Mouse (Mus musculus) limb, embryonic 11.5 days (tissue): ENCODE measurements around the gene Akap8. TPM values are rescaled to one million over a fixed set of nuclear protein-coding genes. Genes with fewer than 3 reads are reported as not detected.

Experiments used
- ATAC-seq: fragments of 200-750 bp; cut with Nextera tagmentation; 2 replicates; pipeline ENCODE4 v1.8.0; 2017; ENCODE audit warnings: low read depth; ENCODE audit not compliant: insufficient number of reproducible peaks, low FRiP score, low TSS enrichment
- DNase-seq: peaks from one replicate; pipeline ENCODE4 v3.0.0-alpha.2; 2015; ENCODE audit warnings: low spot score
- H3K27ac ChIP-seq: fragments of 300-500 bp; sonication (generic); replicated peaks from 2 replicates; pipeline ENCODE4 v1.5.1; 2014; ENCODE audit warnings: low read depth, mild to moderate bottlenecking, low read length
- H3K27me3 ChIP-seq: fragments of 300-500 bp; sonication (generic); 2 replicates; pipeline ENCODE4 v1.6.1; 2014; ENCODE audit warnings: mild to moderate bottlenecking, low read length, mixed read lengths; ENCODE audit not compliant: control insufficient read depth, insufficient read depth
- H3K36me3 ChIP-seq: fragments of 300-500 bp; sonication (generic); 2 replicates; pipeline ENCODE4 v1.6.1; 2014; ENCODE audit warnings: mild to moderate bottlenecking, low read length, moderate library complexity, mixed read lengths; ENCODE audit not compliant: control insufficient read depth, insufficient read depth
- H3K4me1 ChIP-seq: fragments of 300-500 bp; sonication (generic); 2 replicates; pipeline ENCODE4 v1.6.1; 2014; ENCODE audit warnings: low read length, mixed read lengths; ENCODE audit not compliant: control insufficient read depth, insufficient read depth
- H3K4me2 ChIP-seq: fragments of 300-500 bp; sonication (generic); 2 replicates; pipeline ENCODE4 v1.6.1; 2014; ENCODE audit warnings: low read depth, mild to moderate bottlenecking, moderate library complexity; ENCODE audit not compliant: severe bottlenecking
- H3K4me3 ChIP-seq: fragments of 300-500 bp; sonication (generic); 2 replicates; pipeline ENCODE4 v1.5.1; 2014; ENCODE audit warnings: low read depth, low read length
- H3K9ac ChIP-seq: fragments of 300-500 bp; sonication (generic); 2 replicates; pipeline ENCODE4 v1.6.1; 2014; ENCODE audit warnings: mild to moderate bottlenecking, low read length
- H3K9me3 ChIP-seq: fragments of 300-500 bp; sonication (generic); 2 replicates; pipeline ENCODE4 v1.6.1; 2016; ENCODE audit warnings: low read length; ENCODE audit not compliant: control insufficient read depth
- WGBS: fragments of 180-500 bp; shearing (Covaris S2); extraction: QIAGEN DNeasy Blood & Tissue Kit; methylation state at CpG from one replicate; pipeline ENCODE4 v1.1.7; 2014; 5-methylcytosine and 5-hydroxymethylcytosine counted together
- polyA plus RNA-seq: library from polyadenylated mRNA; unstranded; fragments of >200 nt; fragmentation: Nextera tagmentation; extraction: Ambion mirVana; gene quantifications from 2 replicates; pipeline ENCODE4 v1.2.1, GENCODE M21; 2014

The Akap8 gene
- polyA plus RNA-seq, 1 experiment from 2014 or later = 62.7 TPM

DNA sequence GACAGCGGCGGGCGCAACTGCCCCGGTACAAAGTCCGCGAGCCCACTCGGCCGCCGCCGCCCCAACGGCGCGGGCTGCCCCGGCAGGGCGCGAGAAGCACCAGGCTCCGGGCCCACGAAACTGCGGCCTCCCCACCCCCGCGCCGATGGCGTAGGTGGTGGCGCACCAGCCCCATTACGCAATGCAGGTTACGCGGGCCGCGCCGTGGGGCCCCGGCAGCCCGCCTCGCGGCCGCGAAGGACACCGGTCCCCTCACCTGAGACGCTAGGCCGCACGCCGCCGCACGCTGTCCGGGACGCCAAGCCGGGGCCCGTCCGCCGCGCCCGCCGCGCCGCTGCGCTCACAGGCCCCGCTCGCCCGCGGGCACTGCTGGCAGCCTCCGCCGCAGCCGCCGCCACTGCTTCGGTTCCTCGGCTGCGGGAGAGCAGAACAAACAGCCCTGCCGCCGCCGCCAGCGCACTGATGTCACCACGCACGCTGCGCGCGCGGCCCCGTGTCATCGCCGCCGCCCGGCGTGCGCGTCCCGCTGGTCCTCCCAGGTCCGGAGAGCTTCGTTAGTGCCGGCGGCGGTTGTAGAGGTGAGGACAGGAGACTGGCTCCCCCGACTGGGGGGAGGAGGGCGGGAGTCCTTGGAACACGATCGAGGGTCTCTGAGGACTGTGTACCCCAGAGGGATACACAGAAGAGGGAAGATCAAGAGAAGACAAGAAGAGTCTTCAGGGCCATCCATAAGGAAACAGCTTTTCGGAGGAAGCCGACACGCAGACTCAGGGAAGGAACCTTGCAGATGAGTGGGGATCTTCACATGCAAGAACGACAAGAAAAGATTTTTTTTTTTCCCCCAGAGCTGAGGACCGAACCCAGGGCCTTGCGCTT lies 36.5 kb downstream of the Akap8 start, which contains the start of gene Brd4:
TSS of gene Brd4 (minus strand) at position 461 of the 876 bp plus-strand sequence.
- Histone ChIP-seq H3K27me3 (no peaks in the 10 kb centered on the region), H3K9me3 (no peaks in the 10 kb centered on the region), H3K4me2 (peak within 1 kb of the TSS; percentile 67), H3K4me3 (peak within 1 kb of the TSS; percentile 86), H3K9ac (peak within 1 kb of the TSS; percentile 96), H3K27ac (peak within 1 kb of the TSS; percentile 97), H3K4me1 (no peaks in the 10 kb centered on the region), H3K36me3 (no peaks in the 10 kb centered on the region)
- WGBS = under 1% methylated on average over 88 of the region's 100 CpGs
- peak; percentile 96 for DNase-seq
- peak; percentile 83 for ATAC-seq

DNA sequence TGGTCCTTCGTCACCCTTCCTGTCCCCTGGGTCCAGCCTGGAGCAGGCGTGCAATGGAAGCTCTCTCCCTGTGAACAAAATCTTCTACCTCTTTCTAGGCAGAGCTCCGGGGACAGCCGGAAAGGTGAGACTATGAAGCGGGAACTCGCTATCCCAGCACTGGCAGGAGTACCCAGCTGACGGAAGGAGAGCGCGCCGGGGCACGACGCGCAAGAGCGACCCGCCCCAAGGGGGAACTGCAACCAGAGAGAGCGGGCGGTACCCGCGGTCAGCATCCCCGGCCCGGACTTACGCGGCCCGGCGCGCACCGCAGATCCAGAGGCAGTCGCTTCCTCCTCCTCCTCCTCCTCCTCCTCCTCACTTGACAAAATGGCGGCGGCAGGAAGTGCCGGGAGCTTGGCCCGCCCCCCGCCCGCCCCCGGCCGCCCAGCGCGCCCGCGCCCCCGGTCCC lies 37.2 kb downstream of the Akap8 start:
- ATAC-seq = peak; percentile 41
- Histone ChIP-seq H3K27ac (peak overlapping the region; percentile 97), H3K36me3 (no peaks in the 10 kb centered on the region), H3K4me2 (peak overlapping the region; percentile 67), H3K4me1 (no peaks in the 10 kb centered on the region), H3K4me3 (peak overlapping the region; percentile 86), H3K9me3 (no peaks in the 10 kb centered on the region), H3K9ac (peak overlapping the region; percentile 96), H3K27me3 (no peaks in the 10 kb centered on the region)
- peak; percentile 67 for DNase-seq
- WGBS = 0% methylated on average over 28 of the region's 41 CpGs

DNA sequence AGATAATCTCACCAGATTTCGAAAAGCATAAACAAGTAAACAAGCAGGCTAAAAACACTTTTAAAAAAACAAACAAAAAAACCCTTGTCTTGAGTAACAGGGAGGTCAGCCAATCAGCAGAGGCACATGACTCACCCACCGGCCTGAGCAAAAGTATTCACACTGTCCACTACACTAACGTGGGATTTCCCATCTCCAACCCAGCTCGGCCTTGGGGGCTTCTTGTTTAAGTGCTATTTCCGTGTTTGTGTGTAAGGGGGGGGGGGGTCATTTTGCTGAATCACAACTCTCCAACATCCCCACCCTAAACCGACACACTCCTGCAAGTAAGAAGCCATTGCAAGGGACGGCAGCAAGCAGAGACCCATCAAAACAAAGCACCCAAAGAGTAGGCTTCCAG lies 37.7 kb downstream of the Akap8 start:
- H3K36me3 ChIP-seq = no peaks in the 10 kb centered on the region
- no peak for ATAC-seq
- peak; percentile 32 for DNase-seq
- H3K4me1 ChIP-seq = no peaks in the 10 kb centered on the region
- H3K27ac ChIP-seq = peak overlapping the region; percentile 97; the same call in 1 of the 2 replicates
- peak overlapping the region; percentile 96 for H3K9ac ChIP-seq
- WGBS = 8% methylated on average over 7 of the region's 7 CpGs
- H3K27me3 ChIP-seq = no peaks in the 10 kb centered on the region
- H3K9me3 ChIP-seq = no peaks in the 10 kb centered on the region
- peak overlapping the region; percentile 86 for H3K4me3 ChIP-seq
- H3K4me2 ChIP-seq = peak overlapping the region; percentile 67

DNA sequence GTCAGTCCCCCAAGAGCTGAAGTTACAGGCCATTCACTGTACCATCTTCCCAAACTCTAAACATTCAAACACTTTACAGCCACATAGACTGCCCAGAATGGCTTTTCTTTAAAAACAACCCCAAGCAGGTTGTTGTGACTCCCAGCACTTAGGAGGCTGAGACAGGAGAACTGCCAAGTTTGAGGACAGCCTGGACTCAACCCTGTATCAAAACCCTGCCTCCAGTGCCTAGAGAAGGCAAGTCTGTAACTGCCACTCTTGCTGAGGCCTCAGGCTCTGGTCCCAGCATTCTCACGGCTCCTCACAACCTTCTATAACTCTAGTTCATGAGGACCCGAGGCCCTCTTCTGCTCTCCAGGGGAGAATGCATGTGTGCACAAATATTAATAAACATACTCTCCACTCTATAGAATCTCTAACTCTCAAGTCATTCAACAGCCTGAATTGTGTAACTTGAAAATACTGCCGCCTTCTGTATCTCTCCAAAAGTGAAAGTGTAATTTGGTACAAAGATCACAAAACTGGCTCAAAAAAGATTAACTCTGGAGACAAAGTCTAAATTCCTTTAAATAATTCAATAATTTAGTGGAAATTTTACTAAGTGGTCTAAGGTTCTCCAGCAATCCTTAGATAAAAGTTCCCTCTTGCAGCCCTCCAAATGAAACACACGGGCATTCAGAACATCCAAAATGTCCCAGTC lies 39.3 kb downstream of the Akap8 start:
- Histone ChIP-seq H3K36me3 (no peaks in the 10 kb centered on the region), H3K4me3 (no peak overlapping the region), H3K27me3 (no peaks in the 10 kb centered on the region), H3K4me2 (no peak overlapping the region), H3K9ac (no peak overlapping the region), H3K27ac (no peak overlapping the region), H3K4me1 (no peaks in the 10 kb centered on the region), H3K9me3 (no peaks in the 10 kb centered on the region)
- DNase-seq (no peak), ATAC-seq (no peak)
- 90% methylated on average over 4 of the region's 4 CpGs for WGBS

DNA sequence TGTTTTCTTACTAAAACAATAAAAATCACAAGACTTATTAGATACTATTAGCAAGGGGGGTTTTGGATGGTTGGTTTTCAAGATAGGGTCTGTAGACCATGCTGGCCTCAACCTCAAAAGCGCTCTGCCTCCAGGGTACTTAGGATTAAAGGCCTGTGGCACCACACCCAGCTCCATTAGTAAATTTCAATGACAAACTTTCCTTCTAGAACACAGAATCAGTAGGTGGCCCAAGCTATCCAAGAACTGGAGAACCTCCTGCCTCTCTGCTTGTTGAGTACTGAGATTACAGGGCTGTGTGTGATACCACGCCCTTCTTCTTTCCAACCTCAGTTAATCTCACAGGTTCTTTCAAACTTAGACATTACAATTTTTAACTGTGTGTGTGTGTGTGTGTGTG lies 39.9 kb downstream of the Akap8 start:
- Histone ChIP-seq H3K27ac (no peak overlapping the region), H3K9ac (no peak overlapping the region), H3K9me3 (no peaks in the 10 kb centered on the region), H3K4me1 (no peaks in the 10 kb centered on the region), H3K4me2 (no peak overlapping the region), H3K27me3 (no peaks in the 10 kb centered on the region), H3K4me3 (no peak overlapping the region), H3K36me3 (no peaks in the 10 kb centered on the region)
- DNase-seq = no peak
- 94% methylated on average over 2 of the region's 2 CpGs for WGBS
- no peak for ATAC-seq

DNA sequence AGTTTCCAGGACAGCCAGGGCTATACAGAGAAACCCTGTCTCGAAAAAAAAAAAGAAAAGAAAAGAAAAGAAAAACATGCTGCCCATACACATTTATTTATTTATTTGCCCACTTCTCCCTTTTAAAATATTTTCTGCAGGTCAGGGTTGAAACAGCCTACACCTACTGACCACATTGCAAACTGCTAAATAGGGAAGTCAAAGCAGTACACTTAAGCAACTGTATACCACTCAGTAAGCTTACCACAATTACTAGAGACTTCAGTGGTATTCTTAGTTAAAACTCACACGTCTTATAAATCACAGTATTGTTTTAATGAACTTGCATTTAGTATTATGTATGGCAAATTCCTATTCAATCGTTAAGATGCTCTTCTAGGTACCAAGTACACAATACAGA lies 40.5 kb downstream of the Akap8 start:
- H3K4me2 ChIP-seq = no peak overlapping the region
- H3K36me3 ChIP-seq = no peaks in the 10 kb centered on the region
- no peak for DNase-seq
- H3K4me3 ChIP-seq = no peak overlapping the region
- ATAC-seq = no peak
- no peaks in the 10 kb centered on the region for H3K27me3 ChIP-seq
- 91% methylated on average over 3 of the region's 3 CpGs for WGBS
- H3K4me1 ChIP-seq = no peaks in the 10 kb centered on the region
- no peaks in the 10 kb centered on the region for H3K9me3 ChIP-seq
- no peak overlapping the region for H3K27ac ChIP-seq
- H3K9ac ChIP-seq = no peak overlapping the region

DNA sequence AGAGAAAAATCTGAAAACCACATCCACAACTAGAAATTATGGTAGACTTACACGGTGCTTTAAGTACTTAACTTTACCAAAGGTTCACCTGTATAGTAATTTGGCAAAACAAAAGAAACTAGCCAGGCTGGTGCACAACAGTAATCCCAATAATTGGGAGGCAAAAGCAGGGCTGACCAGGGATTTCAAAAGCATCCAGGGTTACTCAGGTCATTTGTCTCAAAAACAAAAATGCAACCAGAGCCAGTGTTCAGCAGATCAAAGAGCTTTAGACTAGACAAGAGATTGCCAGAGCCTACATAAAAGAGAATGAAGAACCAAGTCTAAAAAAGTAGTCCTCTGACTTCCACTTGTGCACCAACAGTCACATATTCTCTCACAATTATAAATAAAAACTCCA lies 43.8 kb downstream of the Akap8 start:
- DNase-seq (no peak), ATAC-seq (no peak)
- no peak overlapping the region for H3K4me2 ChIP-seq
- no peak overlapping the region for H3K9ac ChIP-seq
- no peaks in the 10 kb centered on the region for H3K36me3 ChIP-seq
- no peak overlapping the region for H3K27ac ChIP-seq
- H3K4me3 ChIP-seq = no peak overlapping the region
- no peaks in the 10 kb centered on the region for H3K4me1 ChIP-seq
- H3K27me3 ChIP-seq = no peaks in the 10 kb centered on the region
- 88% methylated on average over 1 of the region's 1 CpGs for WGBS
- H3K9me3 ChIP-seq = no peaks in the 10 kb centered on the region

DNA sequence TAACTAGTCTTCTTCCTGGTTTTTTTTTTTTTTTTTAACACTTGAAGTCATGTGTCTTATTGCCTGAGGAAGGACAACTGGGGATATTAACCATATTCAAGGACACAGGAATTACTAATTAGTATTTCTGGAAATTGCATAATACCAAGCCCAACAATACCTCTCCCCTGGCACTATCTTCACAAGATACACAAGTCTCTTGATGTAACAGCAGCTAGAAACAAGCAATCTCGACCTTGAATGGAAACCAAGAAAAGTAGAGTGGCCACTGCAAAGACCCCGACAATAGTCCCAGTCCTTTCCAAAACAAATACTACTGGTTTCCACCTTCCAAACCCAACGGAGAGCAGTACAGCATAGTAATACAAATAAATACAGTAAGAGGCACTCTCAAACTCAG lies 45.5 kb downstream of the Akap8 start:
- Histone ChIP-seq H3K4me1 (no peaks in the 10 kb centered on the region), H3K27me3 (no peaks in the 10 kb centered on the region)

More for the DNA sequence above, 45.5 kb downstream of the Akap8 start:
- ATAC-seq = no peak
- Histone ChIP-seq H3K9ac (no peak overlapping the region), H3K9me3 (no peaks in the 10 kb centered on the region), H3K36me3 (no peaks in the 10 kb centered on the region), H3K4me3 (no peak overlapping the region), H3K4me2 (no peak overlapping the region), H3K27ac (no peak overlapping the region)
- no peak for DNase-seq
- 90% methylated on average over 3 of the region's 3 CpGs for WGBS
